Mouse (Mus musculus) spleen, postnatal 36 days (tissue): ENCODE measurements around the gene Oxld1.
"Not testable (repeated sequence)": the region's sequence is repeated elsewhere in the genome, so short reads cannot be mapped to it uniquely, and the experiment has no call there.

Source experiments
- DNase-seq, 2 experiments: peaks; one replicate each; pipeline ENCODE4 v3.0.0; 2022; ENCODE audit warnings: low spot score in 2 of 2, mixed read lengths in 1 of 2

Gene Oxld1

DNA sequence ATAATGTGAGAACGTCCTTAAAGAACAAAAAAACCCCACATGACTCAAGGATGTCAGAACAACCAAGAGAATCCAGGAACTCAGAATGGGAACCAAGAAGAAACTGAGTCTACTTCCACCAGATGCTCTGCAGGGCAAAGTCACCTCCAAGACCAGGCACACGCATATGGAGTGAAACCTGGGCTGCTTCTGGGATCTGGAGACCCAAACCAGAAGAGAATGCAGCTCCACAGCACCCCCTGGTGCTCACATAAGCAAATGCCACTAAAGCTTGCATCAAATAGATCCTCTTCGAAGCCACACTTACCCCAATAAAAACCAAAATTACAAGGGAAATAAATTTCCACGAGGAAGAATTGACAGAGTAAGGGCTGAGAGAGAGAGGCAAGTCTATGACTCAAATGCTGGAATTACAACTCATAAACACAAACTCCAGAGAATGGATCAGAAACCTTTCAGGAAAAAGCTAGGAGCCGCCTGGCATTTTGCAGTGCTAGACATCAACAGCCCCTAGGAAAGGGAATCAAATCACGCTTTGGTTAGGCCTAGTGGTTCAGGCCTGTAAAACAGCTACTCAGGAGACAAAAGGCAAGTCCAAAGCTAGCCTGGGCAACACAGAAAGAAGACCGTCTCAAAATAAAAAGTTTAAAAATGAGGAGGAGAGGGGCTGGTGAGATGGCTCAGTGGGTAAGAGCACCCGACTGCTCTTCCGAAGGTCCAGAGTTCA, 34.1 kb downstream of the Oxld1 start:
- peak; percentile 20 to 32 for DNase-seq

DNA sequence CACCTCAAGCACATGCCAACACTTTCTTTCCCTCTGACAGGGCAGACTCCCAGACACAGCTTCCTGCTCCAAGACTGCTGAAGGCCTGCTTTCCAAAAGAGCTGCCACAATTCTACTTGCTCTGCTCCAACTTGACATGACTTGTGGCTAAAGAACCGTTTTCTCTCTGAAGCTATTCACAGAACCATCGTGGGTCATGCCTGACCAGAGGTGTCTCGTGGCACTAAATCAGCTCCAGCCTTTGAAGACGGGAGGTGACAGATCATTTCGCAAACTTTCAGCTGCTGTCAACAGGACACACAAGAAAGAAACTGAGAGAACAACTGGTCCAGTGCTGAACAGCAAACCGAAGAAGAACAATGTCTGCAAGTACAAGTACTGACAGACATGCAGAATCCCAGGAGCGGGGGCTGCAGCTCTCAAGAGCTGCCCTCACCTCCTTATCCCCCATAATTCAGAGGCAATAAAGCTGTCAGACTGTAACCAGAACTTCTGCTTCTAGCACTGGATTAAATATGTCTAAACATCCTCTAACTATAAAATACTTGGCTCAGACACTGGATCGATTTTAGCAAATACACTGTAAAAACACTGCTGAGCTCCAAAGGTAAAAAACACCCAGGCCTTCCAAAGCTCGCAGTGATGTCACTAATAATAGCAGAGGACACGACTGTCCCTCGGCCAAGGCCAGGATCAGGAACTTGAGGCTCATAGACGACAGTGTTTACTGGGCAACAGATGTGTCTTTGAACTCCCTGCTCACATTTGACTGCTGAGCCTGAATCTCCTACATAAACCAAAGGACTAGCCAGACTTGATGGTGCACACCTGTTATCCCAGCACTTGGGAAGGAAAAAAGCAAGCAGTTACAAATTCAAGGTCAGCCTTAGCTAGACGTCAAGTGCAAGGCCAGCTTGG, 35.0 kb downstream of the Oxld1 start:
- no peak for DNase-seq

DNA sequence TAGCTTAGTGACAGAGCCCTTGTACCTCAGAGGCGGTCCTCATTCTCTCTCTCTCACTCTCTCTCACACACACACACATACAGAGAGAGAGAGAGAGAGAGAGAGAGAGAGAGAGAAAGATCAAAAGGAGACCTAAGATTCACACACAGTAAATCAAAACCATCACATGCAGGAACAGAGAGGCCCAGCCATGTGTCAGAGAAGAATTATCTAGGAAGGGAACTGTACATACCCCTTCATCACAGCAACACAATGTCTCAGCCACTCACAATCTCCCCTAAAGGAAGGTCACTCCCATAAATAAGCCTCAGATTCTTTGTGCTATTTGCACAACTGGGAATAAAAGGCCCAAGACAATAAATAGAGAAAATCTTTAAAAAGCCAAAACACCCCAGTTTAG, 39.3 kb downstream of the Oxld1 start:
- DNase-seq = no peak

GRCm38 (mm10) chr11:120417852-120418251, 40.0 kb downstream of the Oxld1 start:
- no peak for DNase-seq

DNA sequence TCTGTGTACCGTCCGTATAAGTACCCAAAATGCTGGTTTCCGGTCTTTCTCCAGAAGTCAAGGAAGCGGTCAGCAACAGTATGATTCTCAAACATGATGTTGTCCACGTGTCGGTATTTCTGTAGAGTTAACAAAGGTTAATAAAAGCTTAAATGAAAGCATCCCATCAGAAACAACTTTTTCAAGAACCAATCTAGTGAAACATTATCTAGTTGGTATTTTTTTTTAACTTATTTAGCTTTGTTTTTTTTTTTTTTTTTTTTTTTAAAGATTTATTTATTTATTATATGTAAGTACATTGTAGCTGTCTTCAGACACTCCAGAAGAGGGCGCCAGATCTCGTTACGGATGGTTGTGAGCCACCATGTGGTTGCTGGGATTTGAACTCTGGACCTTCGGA, 44.2 kb downstream of the Oxld1 start:
- not testable (repeated sequence) for DNase-seq
